Comparison of ENCODE assay signal across 7 mouse cellular contexts in genomic region chr7:3665215-3666114, GRCm38 (mm10). TPM values are rescaled to one million over a fixed set of nuclear protein-coding genes. Genes with fewer than 3 reads are reported as not detected.
A peak's percentile ranks its signal among the peaks of the same experiment; 100 is the strongest.
DNase-seq lines count a peak whose midpoint lies in the region; ATAC-seq lines count a peak whose summit lies in the region.

Gene Leng1, minus strand, starts transcription at chr7:3665840.

- DNase-seq in adrenal gland, adult 2 months, result peak; percentile 98
- DNase-seq in embryo, embryonic 11.5 days (ENCODE audit: low read depth, low spot score), result peak; percentile 91
- peak; percentile 91 to 96 for DNase-seq in gastrocnemius, postnatal 36 days
- DNase-seq in left cerebral cortex, postnatal 25 days (ENCODE audit: low spot score in 2 of 2), result peak; percentile 96 to 99
- DNase-seq in midbrain, embryonic 10.5 days (ENCODE audit: low spot score), result peak; percentile 93
- DNase-seq in right cerebral cortex, postnatal 4 days, result peak; percentile 92

- peaks cover 19% of the 10 kb centered on the region for H3K4me1 ChIP-seq in intestine, embryonic 15.5 days (replicated peaks)
- H3K4me1 ChIP-seq in midbrain, embryonic 10.5 days, result peaks cover 30% of the 10 kb centered on the region

- H3K36me3 ChIP-seq in intestine, embryonic 15.5 days, result peaks cover 27% of the 10 kb centered on the region
- H3K36me3 ChIP-seq in midbrain, embryonic 10.5 days, result peaks cover 32% of the 10 kb centered on the region

- ATAC-seq in intestine, embryonic 15.5 days, result peak; percentile 98

- H3K9me3 ChIP-seq in intestine, embryonic 15.5 days, result no peaks in the 10 kb centered on the region
- no peaks in the 10 kb centered on the region for H3K9me3 ChIP-seq in midbrain, embryonic 10.5 days (replicated peaks)

- 2% methylated on average over 45 of the region's 45 CpGs for WGBS in intestine, embryonic 15.5 days
- 6% methylated on average over 45 of the region's 45 CpGs for WGBS in midbrain, embryonic 10.5 days

- H3K9ac ChIP-seq in intestine, embryonic 15.5 days, result peak within 1 kb of the TSS; percentile 83

- H3K27ac ChIP-seq in intestine, embryonic 15.5 days, result peak within 1 kb of the TSS; percentile 92
- peak within 1 kb of the TSS; percentile 91 for H3K27ac ChIP-seq in midbrain, embryonic 10.5 days (replicated peaks)

- intact Hi-C loops in gastrocnemius, postnatal 36 days (cut with DNase I), result loop anchor here (2.0 kb wide), 1 partner anchor 37 kb away; the partner anchor contains the start of genes Prpf31 and Tfpt
- intact Hi-C loops in left cerebral cortex, postnatal 25 days (cut with DNase I), result loop anchor here (1.0 kb wide), 1 partner anchor 20 kb away; the partner anchor contains the start of gene Cnot3

- H3K4me3 ChIP-seq in intestine, embryonic 15.5 days (replicated peaks), result peak within 1 kb of the TSS; percentile 76
- peak within 1 kb of the TSS; percentile 81 for H3K4me3 ChIP-seq in midbrain, embryonic 10.5 days

- no peaks in the 10 kb centered on the region for H3K27me3 ChIP-seq in intestine, embryonic 15.5 days (replicated peaks)
- H3K27me3 ChIP-seq in midbrain, embryonic 10.5 days (ENCODE audit: low read depth, poor library complexity, severe bottlenecking), result no peaks in the 10 kb centered on the region

- peak within 1 kb of the TSS; percentile 79 for H3K4me2 ChIP-seq in intestine, embryonic 15.5 days (replicated peaks)

RNA-seq across cellular contexts. Expression of gene Leng1, which starts in this region (rescaled TPM):
- total RNA-seq in adrenal gland, adult 2 months (2021), result 10 to 100 TPM; 13.2 to 14.4 TPM
- 2.9 and 3.1 TPM in 2 replicates for polyA plus RNA-seq in adrenal gland, adult 2 months (2012; rRNA removed)
- 1 to 10 TPM; 3.3 to 6.1 TPM for total RNA-seq in gastrocnemius, postnatal 36 days (2021)
- polyA plus RNA-seq in intestine, embryonic 15.5 days (2015; fragmentation: Nextera tagmentation; extraction: Ambion mirVana), result 19.5 and 20.2 TPM in 2 replicates
- 1 to 10 TPM; 5.0 to 5.7 TPM for total RNA-seq in left cerebral cortex, postnatal 25 days (2021)
- polyA plus RNA-seq in midbrain, embryonic 10.5 days (2016; fragmentation: Nextera tagmentation; extraction: Ambion mirVana), result 18.0 and 19.8 TPM in 2 replicates

Comparison
In these comparisons a context has a peak if more than half of its experiments do, and no peak if none do; other contexts are left out.
1. Peak in every context shown above with its lines: DNase-seq, ATAC-seq, H3K4me3 ChIP-seq and H3K27ac ChIP-seq.